Mouse (Mus musculus) cortical plate, adult 2 months (tissue): ENCODE data around the gene Lrrc75a. TPM values are rescaled to one million over a fixed set of nuclear protein-coding genes. Genes with fewer than 3 reads are reported as not detected.
A peak's percentile ranks its signal among the peaks of the same experiment; 100 is the strongest.

Source experiments
- H3K27ac ChIP-seq: fragments of 200-500 bp; 2 replicates; pipeline ENCODE4 v1.5.1; 2012; ENCODE audit warnings: low read length, control low read depth, inconsistent platforms; ENCODE audit not compliant: insufficient read depth
- H3K4me1 ChIP-seq: fragments of 200-500 bp; 2 replicates; pipeline ENCODE4 v1.6.1; 2011; ENCODE audit warnings: low read length; ENCODE audit not compliant: control insufficient read depth, insufficient read depth
- H3K4me3 ChIP-seq: fragments of 200-500 bp; 2 replicates; pipeline ENCODE4 v1.5.1; 2011; ENCODE audit warnings: mild to moderate bottlenecking, low read length, control low read depth; ENCODE audit not compliant: insufficient read depth
- CTCF ChIP-seq: fragments of 200-500 bp; IDR thresholded peaks from 2 replicates; pipeline ENCODE4 v1.5.1; 2011; ENCODE audit warnings: mild to moderate bottlenecking, control low read depth, low read length; ENCODE audit not compliant: insufficient read depth; ENCODE audit errors: extremely low read depth
- POLR2A ChIP-seq: fragments of 200-500 bp; IDR thresholded peaks from 2 replicates; pipeline ENCODE4 v1.6.1; 2011; ENCODE audit warnings: mild to moderate bottlenecking, low read length, control low read depth; ENCODE audit not compliant: insufficient read depth; ENCODE audit errors: extremely low read depth
- polyA plus RNA-seq: library from polyadenylated mRNA; depleted of rRNA; stranded (reverse); fragments of >200 nt; gene quantifications from 2 replicates; pipeline ENCODE4 v1.2.3, GENCODE M21; 2012

The Lrrc75a gene
- polyA plus RNA-seq, 1 experiment: 22.1 TPM

DNA sequence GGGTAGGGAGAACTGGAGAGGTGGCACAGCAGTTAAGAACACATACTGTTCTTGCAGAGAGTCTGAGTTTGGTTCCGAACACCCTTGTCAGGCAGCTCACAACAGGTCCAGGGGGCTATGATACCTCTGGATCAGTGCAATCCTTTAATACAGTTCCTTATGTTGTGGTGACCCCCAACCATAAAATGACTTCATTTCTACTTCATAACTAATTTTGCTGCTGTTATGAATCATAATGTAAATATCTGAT lies 40.4 kb downstream of the Lrrc75a start:
- Histone ChIP-seq H3K4me3 (no peak overlapping the region), H3K27ac (no peak overlapping the region), H3K4me1 (peaks cover under 1% of the 10 kb centered on the region)
- TF ChIP-seq POLR2A (no peak), CTCF (no peak)

DNA sequence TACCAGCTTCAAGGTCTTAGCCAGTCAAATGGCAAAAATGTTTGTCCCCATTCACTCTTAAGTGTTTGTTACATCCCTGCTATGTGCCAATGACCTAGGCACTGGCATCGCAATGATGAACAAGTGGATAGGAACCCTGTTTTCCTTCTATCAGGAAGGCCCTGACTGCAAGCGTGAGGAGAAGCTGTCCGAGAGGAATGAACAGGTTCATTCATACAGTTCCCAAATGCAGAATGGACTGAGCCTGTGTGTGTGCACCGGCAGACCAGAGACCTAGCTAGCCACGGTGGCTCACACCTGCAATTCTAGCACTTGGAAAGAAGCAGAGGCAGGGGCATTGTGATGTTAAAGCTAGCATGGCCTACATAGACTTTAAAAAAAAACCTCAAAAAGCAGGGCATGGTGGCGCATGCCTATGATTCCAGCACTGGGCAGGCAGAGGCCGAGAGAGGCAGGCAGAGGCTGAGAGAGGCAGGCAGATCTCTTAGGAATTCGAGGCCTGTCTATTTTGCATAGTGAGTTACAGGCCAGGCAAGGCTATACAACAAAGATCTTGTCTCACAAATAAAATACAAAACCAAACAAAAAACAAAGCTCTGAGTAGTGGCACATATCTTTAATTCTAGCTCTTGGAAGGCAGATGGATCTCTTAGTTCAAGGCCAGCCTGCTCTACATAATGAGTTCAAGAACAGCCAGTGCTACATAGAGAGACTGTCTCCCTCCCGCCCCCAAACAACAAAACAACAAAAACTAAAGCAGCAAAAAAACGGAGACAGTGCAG lies 41.0 kb downstream of the Lrrc75a start:
- Histone ChIP-seq H3K27ac (no peak overlapping the region), H3K4me1 (no peaks in the 10 kb centered on the region; the same call in none of the 2 replicates), H3K4me3 (no peak overlapping the region)
- TF ChIP-seq CTCF: no peak
- no peak for TF ChIP-seq POLR2A

DNA sequence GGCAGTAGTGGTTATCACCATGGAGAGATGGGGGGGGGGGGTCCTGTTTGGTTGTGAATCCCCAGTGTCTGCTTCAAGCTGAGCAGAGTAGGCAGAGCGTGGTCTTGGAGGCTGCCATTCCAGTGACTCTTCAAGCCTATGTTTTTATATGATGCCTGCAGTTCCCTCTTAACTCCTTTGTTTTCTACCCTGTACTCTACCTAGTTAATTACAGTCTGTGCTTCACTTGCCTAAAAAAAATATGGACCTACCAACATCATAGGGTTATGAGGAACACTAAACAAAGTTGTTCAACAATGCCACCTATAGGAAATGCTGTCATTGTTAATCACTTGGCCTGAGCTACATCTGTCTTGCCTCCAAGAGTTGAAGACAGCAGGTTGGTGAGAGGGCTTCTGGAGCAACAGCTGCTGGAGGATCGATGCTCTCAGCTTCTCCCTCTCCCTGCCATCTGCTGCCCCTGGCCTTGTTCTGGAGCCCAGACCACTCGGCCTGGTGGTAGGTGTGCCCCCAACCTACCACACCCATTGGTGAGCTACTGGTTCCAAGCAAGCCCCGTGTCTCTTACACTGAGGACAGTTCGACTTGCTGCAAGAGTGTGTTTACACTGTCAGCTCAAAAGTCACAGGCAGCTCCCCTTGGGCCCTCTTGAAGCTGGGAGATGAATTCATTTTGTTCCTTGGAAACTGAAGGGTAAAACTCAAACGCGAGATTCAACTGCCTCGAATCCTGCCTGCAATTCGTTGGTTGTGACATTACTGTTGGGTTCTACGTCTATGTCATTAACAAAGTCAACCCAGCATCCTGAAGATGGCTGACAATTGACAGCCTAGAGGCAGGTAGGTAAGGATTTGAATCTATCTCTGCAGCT lies 41.8 kb downstream of the Lrrc75a start:
- Histone ChIP-seq H3K4me1 (no peaks in the 10 kb centered on the region; the same call in none of the 2 replicates), H3K27ac (no peak overlapping the region)
- TF ChIP-seq CTCF (no peak), POLR2A (peak; percentile 26; the same call in 1 of the 2 replicates)

DNA sequence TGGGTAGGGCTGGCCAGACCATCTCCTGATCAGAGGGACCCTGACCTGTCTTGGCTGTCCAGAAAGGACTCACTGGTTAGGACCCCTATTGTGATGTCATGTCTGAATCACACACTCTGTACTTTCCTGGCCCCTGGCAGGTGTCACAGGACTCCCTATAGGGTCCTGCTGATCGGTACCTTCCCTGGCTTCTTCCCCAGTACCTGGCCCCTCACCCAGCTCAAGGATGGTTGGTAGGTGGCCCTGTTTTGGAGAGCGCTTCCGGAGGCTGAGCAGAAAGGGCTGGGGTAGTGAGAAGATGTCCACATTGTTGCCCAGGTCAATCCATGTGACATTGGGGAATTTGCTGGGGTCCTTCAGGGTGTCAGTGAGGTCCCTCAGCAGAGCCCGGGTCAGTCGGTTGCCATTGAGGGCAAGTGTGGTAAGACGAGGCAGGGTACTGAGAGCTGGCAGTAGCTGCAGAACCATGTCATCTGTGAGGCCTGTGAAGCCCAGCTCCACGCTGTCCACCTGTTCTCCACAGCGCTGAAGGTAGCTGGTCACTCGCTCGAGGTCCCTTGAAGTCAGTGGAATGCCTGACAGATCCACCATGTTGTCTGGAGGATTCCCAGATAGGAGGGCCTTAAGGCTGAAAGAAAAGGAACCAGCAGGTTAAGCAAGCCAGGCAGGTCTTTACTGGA lies 42.6 kb downstream of the Lrrc75a start:
- H3K4me1 ChIP-seq: no peaks in the 10 kb centered on the region; the same call in none of the 2 replicates
- H3K4me3 ChIP-seq: no peak overlapping the region
- TF ChIP-seq CTCF (no peak), POLR2A (peak; percentile 45; the same call in 1 of the 2 replicates)
- no peak overlapping the region for H3K27ac ChIP-seq

More for the DNA sequence above, 41.8 kb downstream of the Lrrc75a start:
- H3K4me3 ChIP-seq: no peak overlapping the region

DNA sequence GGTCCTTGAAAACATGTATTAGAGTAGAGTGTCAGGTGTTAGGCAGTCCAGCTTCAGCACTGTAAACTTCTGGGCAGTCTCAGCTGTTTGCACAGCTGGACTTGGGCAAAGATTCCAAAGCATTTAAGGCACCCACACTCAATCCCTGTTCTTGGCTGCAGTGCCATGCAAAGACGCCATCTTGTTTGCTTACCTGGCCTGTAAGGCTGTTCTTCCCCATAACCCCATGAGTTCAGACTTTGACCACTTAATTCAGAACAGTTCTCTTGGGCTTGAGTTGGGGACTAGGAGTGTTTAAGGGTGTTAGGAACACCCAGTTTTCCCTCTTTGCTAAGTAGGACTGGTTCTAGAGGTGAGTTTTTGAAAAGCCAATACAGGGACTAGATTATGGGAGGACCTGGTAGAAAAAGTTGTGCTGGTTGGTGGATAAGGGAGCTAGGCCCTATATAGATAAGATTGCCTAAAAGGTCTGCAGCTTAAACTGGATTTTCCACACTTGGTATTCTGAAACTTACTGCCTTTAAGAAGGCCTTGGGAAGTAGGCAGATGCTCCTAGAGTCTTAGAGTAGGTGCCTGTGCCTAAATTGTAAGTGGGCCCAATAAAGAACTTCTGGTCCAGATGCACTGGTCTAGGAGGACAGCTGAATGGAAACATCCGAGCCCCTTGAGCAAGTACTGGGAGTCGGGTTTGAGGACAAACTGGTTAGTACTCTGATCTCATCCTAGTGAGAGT lies 43.3 kb downstream of the Lrrc75a start:
- Histone ChIP-seq H3K4me1 (no peaks in the 10 kb centered on the region; the same call in none of the 2 replicates), H3K4me3 (no peak overlapping the region; the same call in 1 of the 2 replicates), H3K27ac (no peak overlapping the region)
- TF ChIP-seq POLR2A (no peak), CTCF (no peak)

DNA sequence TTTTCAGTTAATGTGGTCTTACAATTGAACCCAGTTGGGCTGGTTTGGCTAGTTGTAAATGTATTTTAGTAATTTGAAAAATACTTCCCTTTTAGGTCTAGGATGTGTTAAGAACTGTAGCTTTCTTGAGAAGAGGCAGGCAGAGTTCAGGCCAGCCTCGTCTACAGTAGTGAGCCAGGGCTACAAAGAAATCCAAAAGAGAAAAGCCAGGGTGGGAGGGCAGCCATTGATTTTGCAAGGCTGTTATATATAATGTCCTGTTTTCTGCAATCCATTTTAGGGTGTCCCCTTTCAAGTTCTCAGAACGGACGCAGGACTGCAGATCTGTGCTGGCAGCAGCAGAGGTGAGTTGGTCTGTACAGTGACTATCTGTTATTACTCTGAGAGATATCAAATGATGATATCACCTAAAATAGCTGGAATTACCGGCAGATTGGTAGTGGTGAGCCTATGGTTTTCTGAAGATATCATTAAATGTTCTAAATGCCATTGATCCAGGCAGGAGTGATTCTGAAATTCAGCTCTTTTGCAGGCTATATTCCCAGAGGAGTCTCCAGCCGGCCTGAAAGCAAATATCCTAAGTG lies 44.1 kb downstream of the Lrrc75a start:
- TF ChIP-seq POLR2A (no peak), CTCF (no peak)
- peak overlapping the region; percentile 90; the same call in 1 of the 2 replicates for H3K4me3 ChIP-seq
- H3K27ac ChIP-seq: no peak overlapping the region
- no peaks in the 10 kb centered on the region; the same call in none of the 2 replicates for H3K4me1 ChIP-seq

DNA sequence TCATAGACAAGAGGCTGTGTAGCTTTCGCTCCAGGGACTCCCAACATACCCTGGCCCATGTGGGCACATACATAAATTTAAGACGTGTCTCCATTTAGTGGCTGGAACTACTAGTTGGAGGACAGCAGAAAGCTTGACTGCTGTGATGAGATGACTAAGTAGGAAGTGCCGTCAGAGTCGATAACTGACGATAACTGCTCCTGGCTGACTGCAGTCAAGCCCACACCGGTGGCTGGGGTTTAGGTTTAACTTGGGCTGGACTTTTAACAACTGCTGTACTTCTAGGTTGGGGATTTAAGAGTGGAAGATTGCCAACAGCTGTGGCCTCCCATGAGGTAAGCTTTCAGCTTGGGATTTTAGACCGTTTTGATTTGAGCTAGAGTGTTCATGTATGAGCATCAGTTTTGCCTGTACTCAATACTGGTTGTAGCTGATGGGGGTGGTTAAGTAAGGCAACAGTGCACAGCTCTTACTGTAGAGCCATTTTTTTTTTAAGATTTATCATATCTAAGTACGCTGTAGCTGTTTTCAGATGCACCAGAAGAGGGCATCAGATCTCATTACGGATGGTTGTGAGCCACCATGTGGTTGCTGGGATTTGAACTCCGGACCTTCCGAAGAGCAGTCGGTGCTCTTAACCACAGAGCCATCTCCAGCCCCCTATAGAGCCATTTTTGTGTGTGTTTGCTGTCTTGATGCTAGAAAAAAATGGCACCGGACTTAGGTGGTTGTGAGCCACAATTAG lies 44.8 kb downstream of the Lrrc75a start:
- Histone ChIP-seq H3K4me3 (peak overlapping the region; percentile 90), H3K27ac (peak overlapping the region; percentile 96), H3K4me1 (no peaks in the 10 kb centered on the region; the same call in none of the 2 replicates)
- no peak for TF ChIP-seq CTCF
- no peak for TF ChIP-seq POLR2A
